Mouse (Mus musculus) left cerebral cortex, adult 18-20 months (tissue): ENCODE data around the gene Ipo11. TPM values are rescaled to one million over a fixed set of nuclear protein-coding genes. Genes with fewer than 3 reads are reported as not detected.

Experiments
- DNase-seq, 2 experiments: peaks; one replicate each; pipeline ENCODE4 v3.0.0; 2021 to 2022; ENCODE audit warnings: low spot score in 2 of 2, mixed read lengths in 1 of 2
- total RNA-seq, 2 experiments: library from RNA; stranded (reverse); gene quantifications; 2 replicates each; pipeline ENCODE4 v1.2.3; 2021

Ipo11 gene
- total RNA-seq, 2 experiments from 2014 or later: 57.0 to 63.5 TPM

DNA sequence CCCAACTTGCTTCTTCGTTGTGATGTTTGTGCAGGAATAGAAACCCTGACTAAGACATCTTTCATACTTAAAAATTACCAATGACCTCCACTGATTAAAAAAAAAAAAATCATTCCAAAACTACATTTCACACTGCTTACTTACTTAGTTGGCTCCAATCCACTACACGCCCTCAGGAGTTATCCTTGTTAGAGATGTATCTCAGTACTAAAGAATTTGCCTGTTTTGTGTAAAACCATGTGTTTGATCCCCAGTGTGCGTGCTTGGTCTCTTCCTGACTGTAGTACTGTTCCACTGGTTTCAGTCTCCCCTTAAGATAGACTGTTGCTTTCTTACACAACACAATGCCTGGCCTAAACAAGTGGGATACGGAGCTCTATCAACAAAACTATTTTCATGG is 117.0 kb downstream of the Ipo11 start:
- no peak for DNase-seq

- no peak for DNase-seq
Measured at GRCm38 (mm10) chr13:106817066-106817465, 119.7 kb downstream of the Ipo11 start.

GRCm38 (mm10) chr13:106813519-106813918 is 123.2 kb downstream of the Ipo11 start:
- no peak for DNase-seq

- DNase-seq: no peak
Measured at GRCm38 (mm10) chr13:106813087-106813486, 123.7 kb downstream of the Ipo11 start.

DNA sequence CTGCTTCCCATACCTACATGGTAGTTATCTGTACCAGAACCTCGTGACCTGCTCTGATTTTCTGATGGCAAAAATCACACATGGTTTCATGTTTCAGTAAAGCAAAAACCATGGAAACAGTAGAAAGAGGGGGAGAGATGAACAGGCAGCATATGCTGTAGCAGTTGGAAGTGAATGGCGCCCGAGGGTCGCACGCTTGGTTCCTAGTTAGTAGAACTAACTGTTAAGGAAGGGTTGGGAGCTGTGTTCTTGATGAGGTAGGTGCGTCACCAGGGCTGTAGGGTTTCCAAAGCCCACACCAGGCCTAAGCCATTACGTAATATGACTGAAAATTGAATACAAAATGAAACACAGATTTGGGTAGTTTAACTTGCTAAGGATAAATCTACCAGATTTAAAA is 126.6 kb downstream of the Ipo11 start:
- no peak for DNase-seq

DNA sequence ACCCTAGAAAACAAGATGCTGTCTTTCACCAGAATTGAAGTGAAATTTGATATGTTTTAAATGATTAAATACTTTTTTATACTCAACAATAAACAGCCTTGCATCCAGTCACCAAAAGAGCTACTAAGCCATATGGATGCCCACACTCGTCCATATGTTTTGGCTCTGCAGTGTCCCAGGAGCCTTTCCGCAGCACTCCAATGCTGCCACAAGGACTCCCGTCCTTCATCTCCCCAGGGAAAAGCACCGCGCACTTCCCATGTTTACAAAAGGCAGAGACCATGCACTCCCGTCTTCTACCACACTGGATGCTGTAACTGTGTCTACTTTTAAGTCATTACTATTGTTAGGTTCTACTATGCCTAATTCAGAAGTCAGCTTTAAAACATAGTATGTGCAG is 127.9 kb downstream of the Ipo11 start:
- DNase-seq: no peak

- no peak for DNase-seq
Measured at GRCm38 (mm10) chr13:106808315-106808714, 128.4 kb downstream of the Ipo11 start.

GRCm38 (mm10) chr13:106807303-106807702 is 129.5 kb downstream of the Ipo11 start:
- no peak for DNase-seq

DNA sequence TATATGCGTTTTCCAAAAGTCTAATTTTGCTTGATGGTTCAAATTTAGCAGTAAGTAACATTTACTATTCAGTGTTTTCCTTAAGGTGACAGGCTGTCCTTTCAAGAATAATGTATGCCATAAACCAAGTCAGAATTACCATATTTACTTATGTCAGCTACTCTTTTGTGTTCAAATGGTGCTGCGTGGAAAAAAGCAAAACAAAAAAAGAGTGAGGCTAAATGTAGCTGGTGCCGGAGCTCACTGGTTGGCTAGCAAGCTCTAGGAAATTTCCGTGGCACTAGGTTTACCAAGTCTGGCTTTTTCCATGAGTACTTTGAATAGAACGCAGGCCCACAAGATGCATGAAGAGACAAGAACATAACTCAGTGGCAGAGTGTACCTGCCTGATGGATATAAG is 131.6 kb downstream of the Ipo11 start:
- no peak for DNase-seq

GRCm38 (mm10) chr13:106798026-106798425 is 138.7 kb downstream of the Ipo11 start:
- DNase-seq: no peak

- DNase-seq: no peak
Measured at GRCm38 (mm10) chr13:106788817-106789216, 147.9 kb downstream of the Ipo11 start.

DNA sequence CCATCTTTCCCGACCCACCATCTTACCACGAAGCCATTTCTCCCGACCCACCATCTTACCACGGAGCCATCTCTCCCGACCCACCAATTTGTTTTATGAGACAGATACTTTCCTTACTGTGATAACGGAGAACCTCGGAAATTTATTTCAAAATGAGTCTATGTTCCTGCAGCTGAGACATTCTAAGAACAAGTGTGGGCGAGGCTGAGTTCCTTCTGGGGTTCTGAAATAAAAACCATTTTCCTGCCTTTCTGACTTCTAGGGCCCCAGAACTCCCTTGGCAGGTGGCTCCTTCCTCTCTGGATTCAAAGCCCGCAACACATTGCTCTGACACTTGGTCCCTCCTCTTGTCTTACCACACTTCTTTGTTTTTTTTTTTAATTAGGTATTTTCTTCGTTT is 168.0 kb downstream of the Ipo11 start:
- DNase-seq: peak in 1 of 2 experiments; percentile 9

- DNase-seq: no peak
Measured at GRCm38 (mm10) chr13:106762611-106763010, 174.1 kb downstream of the Ipo11 start.

- DNase-seq: no peak
Measured at GRCm38 (mm10) chr13:106761661-106762060, 175.1 kb downstream of the Ipo11 start.

DNA sequence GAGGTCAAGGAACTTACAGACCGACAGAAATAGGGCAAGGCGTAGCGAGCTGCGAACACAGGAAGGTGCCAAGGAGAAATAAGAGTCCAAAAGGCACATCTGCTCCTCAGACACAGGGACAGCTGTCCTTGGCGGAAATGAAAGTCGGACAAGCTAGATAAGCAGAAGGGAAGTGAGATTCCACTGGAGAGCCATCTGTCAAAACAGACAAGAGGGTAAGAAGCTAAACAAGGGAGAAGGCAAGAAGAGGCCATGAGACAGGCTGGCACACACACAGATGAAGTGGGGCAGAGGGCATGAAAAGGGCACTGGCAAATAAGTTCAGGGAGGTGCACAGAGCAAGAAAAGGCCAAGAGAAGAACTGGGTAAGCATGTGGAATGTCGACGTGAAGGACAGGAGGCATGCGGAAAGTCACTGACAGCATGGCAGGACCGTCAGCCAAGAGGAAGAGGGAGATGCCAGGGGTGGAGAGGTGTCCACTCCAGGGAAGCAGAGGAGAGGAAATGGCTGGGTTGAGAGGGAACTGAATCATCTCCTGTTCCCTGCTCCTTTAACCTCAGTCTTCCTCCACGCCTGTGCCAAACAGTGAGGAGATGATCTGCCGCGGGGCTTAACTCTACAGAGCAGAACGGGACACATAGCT is 176.4 kb downstream of the Ipo11 start:
- no peak for DNase-seq

- DNase-seq: no peak
Measured at GRCm38 (mm10) chr13:106755892-106756291, 180.9 kb downstream of the Ipo11 start.

- no peak for DNase-seq
Measured at GRCm38 (mm10) chr13:106754216-106754615, 182.5 kb downstream of the Ipo11 start.

DNA sequence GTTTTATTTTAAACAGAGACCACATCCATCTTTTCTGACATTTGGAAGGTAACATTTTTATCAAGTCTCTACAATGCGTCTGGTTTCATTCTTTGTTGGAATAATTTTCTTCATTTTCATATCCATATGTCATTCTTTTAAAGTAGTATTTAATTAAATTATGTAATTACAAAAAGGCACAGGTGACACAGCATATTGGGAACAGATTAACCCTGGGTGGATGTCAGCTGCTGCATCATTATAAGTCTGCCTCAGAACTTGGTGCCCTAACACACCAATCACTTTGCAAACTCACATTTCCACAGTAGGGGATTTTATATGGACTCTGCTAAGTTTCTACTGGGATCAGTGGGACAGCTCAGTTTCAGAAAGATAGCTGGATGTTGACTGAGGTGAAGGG is 184.8 kb downstream of the Ipo11 start:
- DNase-seq: no peak

DNA sequence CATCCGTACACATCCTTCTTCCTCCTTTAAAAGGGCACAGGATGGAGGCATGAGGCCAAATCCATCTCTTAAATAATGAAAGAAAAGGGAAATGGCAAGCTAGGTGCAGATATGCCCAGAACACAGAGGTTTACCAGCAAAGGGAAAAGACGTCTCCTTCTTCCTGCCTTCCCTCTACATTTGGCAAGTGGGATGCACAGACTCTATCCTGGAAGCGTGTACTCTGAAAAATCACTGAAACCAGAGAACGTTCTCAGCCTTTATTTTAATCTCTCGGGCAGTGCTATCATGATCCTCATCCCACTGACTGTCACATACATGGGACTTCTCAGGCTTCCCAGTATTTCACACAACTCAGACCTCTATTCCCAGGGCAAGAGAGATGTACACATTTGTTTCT is 189.9 kb downstream of the Ipo11 start:
- DNase-seq: no peak

- DNase-seq: no peak
Measured at GRCm38 (mm10) chr13:106745201-106745600, 191.6 kb downstream of the Ipo11 start.
